Mouse (Mus musculus) E14TG2a.4 (cell line): Measurements from ENCODE around the gene Chkb.

Experiments used
- CTCF ChIP-seq: conservative IDR thresholded peaks from 2 replicates; pipeline ENCODE4 v1.5.1; 2014; ENCODE audit warnings: low read length
- POU5F1 ChIP-seq: IDR thresholded peaks from 2 replicates; pipeline ENCODE4 v1.6.1; 2014; ENCODE audit warnings: low read length, borderline replicate concordance

DNA sequence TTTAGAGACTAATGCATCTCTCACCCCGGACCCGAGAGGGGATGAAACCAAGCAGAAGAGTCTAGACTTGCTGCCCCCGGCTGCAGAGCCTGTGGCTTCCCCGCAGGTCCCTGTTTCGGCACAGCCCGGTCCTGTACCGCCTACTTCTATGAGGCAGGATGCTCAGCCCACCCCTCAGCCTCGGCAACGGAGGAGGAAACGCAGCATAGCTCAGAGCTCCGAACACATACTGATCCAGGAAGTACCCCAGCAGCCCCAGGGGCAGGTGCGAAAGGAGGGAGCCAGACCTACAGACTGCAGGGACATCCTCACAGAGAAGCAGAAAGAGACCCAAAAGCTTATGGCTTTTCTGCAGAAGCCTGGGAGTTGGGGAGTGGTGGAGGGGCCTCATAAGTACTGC lies 42.6 kb downstream of the Chkb start:
- TF ChIP-seq CTCF: no peak
- no peak for TF ChIP-seq POU5F1
